Mouse (Mus musculus): ENCODE measurements around the gene Polr2e. TPM values are rescaled to one million over a fixed set of nuclear protein-coding genes. Genes with fewer than 3 reads are reported as not detected.

The Polr2e gene
- total RNA-seq, 2 experiments from 2014 or later, result 73.0 to 76.0 TPM

- DNase-seq (ENCODE audit: extremely low spot score in 1 of 2, low spot score in 2 of 2), result peak; percentile 40 to 57
- intact Hi-C loops (cut with DNase I), result no loop called here
- TF ChIP-seq CTCF (IDR thresholded peaks at IDR 0.05), result peak; percentile 48
- peak overlapping the region; percentile 30 for H3K4me3 ChIP-seq
- H3K27ac ChIP-seq, result peak overlapping the region; percentile 72
Measured at GRCm38 (mm10) chr10:80074813-80075601, 35.4 kb upstream of the Polr2e start.

- no peak overlapping the region for H3K27ac ChIP-seq
- TF ChIP-seq CTCF (IDR thresholded peaks at IDR 0.05), result no peak
- H3K4me3 ChIP-seq, result no peak overlapping the region
- intact Hi-C loops (cut with DNase I), result no loop called here
- DNase-seq (ENCODE audit: extremely low spot score in 1 of 2, low spot score in 2 of 2), result no peak
Measured at GRCm38 (mm10) chr10:80072623-80073489, 33.3 kb upstream of the Polr2e start.

- intact Hi-C loops (cut with DNase I), result no loop called here
- DNase-seq (ENCODE audit: extremely low spot score in 1 of 2, low spot score in 2 of 2), result no peak
- H3K4me3 ChIP-seq, result no peak overlapping the region
- TF ChIP-seq CTCF (IDR thresholded peaks at IDR 0.05), result no peak
- peak overlapping the region; percentile 83 for H3K27ac ChIP-seq
Measured at GRCm38 (mm10) chr10:80071516-80071900, 31.9 kb upstream of the Polr2e start.

- intact Hi-C loops (cut with DNase I), result no loop called here
- Histone ChIP-seq H3K27ac (peak overlapping the region; percentile 83), H3K4me3 (no peak overlapping the region)
- TF ChIP-seq CTCF (IDR thresholded peaks at IDR 0.05), result no peak
- peak; percentile 69 to 72 for DNase-seq (ENCODE audit: extremely low spot score in 1 of 2, low spot score in 2 of 2)
Measured at GRCm38 (mm10) chr10:80070837-80071515, 31.4 kb upstream of the Polr2e start.

- intact Hi-C loops (cut with DNase I), result no loop called here
- no peak for DNase-seq (ENCODE audit: extremely low spot score in 1 of 2, low spot score in 2 of 2)
- H3K27ac ChIP-seq, result no peak overlapping the region
- no peak overlapping the region for H3K4me3 ChIP-seq
- no peak for TF ChIP-seq CTCF (IDR thresholded peaks at IDR 0.05)
Measured at GRCm38 (mm10) chr10:80069948-80070450, 30.4 kb upstream of the Polr2e start.

- no peak for TF ChIP-seq CTCF (IDR thresholded peaks at IDR 0.05)
- no peak for DNase-seq (ENCODE audit: extremely low spot score in 1 of 2, low spot score in 2 of 2)
- no peak overlapping the region for H3K27ac ChIP-seq
- no peak overlapping the region for H3K4me3 ChIP-seq
- intact Hi-C loops (cut with DNase I), result no loop called here
Measured at GRCm38 (mm10) chr10:80069251-80069650, 29.7 kb upstream of the Polr2e start.

- intact Hi-C loops (cut with DNase I), result no loop called here
- peak overlapping the region; percentile 61; the same call in 1 of the 2 replicates for H3K27ac ChIP-seq
- DNase-seq (ENCODE audit: extremely low spot score in 1 of 2, low spot score in 2 of 2), result no peak
- no peak overlapping the region for H3K4me3 ChIP-seq
- TF ChIP-seq CTCF (IDR thresholded peaks at IDR 0.05), result no peak; the same call in 1 of the 2 replicates
Measured at GRCm38 (mm10) chr10:80063877-80064650, 24.5 kb upstream of the Polr2e start.

GRCm38 (mm10) chr10:80063104-80063503 lies 23.5 kb upstream of the Polr2e start:
- no peak for TF ChIP-seq CTCF (IDR thresholded peaks at IDR 0.05)
- intact Hi-C loops (cut with DNase I), result no loop called here
- Histone ChIP-seq H3K27ac (peak overlapping the region; percentile 61; the same call in 1 of the 2 replicates), H3K4me3 (no peak overlapping the region)
- no peak for DNase-seq (ENCODE audit: extremely low spot score in 1 of 2, low spot score in 2 of 2)

GRCm38 (mm10) chr10:80057683-80058326 lies 18.2 kb upstream of the Polr2e start:
- DNase-seq (ENCODE audit: extremely low spot score in 1 of 2, low spot score in 2 of 2), result no peak
- intact Hi-C loops (cut with DNase I), result no loop called here
- TF ChIP-seq CTCF (IDR thresholded peaks at IDR 0.05), result no peak
- Histone ChIP-seq H3K4me3 (no peak overlapping the region), H3K27ac (no peak overlapping the region)

- intact Hi-C loops (cut with DNase I), result no loop called here
- H3K27ac ChIP-seq, result no peak overlapping the region
Measured at GRCm38 (mm10) chr10:80056976-80057682, 17.5 kb upstream of the Polr2e start.

More at GRCm38 (mm10) chr10:80056976-80057682, 17.5 kb upstream of the Polr2e start:
- TF ChIP-seq CTCF (IDR thresholded peaks at IDR 0.05), result no peak
- no peak for DNase-seq (ENCODE audit: extremely low spot score in 1 of 2, low spot score in 2 of 2)
- no peak overlapping the region for H3K4me3 ChIP-seq
